Mouse (Mus musculus) heart, postnatal 10 days (tissue): ENCODE measurements around the gene Wee1. TPM values are rescaled to one million over a fixed set of nuclear protein-coding genes. Genes with fewer than 3 reads are reported as not detected.
"Not testable (repeated sequence)": the region's sequence is repeated elsewhere in the genome, so short reads cannot be mapped to it uniquely, and the experiment has no call there.

Experiments used
- DNase-seq, 2 experiments: peaks; one replicate each; pipeline ENCODE4 v3.0.0; 2021
- intact Hi-C: fragments of 180-260 bp; cut with DNase I; formaldehyde crosslinking; loops from one replicate; pipeline ENCODE4 v1.15.1; 2025
- total RNA-seq, 2 experiments: library from RNA; stranded (reverse); gene quantifications; 2 replicates each; pipeline ENCODE4 v1.2.3; 2021

Gene Wee1
- 10 to 100 TPM; 20.5 to 30.7 TPM for total RNA-seq

DNA sequence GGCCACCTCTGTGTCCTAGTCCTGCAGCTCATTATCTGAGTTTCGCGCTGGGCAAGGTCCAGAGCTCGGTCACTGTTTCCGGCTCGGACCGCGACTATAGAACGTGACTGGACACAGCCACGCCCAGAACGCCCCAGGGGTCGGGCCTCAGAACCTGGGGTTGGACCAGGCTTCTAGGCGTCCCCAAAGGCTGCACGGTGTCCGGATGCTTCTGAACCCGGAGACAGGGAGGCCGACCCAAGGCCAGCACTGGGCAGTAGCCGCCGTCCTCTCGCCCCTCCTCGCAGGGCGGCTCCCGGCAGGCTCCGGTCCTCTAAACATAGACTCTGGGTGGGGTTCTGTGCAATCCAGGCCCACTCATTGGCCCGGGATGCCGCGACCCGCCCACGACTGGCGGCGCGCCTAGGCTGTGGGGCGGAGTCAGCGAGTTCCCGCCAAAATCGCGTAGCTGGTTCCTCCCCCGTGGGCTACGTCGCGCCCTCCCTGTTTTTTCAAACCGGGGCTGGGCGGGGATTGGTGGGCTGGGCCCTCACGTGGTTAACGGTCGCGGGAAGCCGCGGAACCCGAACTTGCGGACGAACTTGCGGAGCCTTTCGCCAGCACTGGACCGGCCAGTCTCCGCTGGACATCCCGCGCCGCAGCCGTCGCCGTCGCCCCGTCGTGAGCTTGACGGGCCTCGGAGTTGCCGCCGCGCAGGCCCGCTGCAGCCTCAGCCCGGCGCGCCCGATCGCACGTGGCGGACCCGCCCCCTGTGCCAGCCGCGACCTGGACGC, at the start of gene Wee1:
Wee1 (plus strand) TSS at position 531 of the 773 bp plus-strand sequence.
- peak; percentile 100 for DNase-seq
- intact Hi-C loops = loop anchor here (2.0 to 5.0 kb wide), 2 partner anchors 39 to 59 kb away; no protein-coding TSS in a partner anchor

DNA sequence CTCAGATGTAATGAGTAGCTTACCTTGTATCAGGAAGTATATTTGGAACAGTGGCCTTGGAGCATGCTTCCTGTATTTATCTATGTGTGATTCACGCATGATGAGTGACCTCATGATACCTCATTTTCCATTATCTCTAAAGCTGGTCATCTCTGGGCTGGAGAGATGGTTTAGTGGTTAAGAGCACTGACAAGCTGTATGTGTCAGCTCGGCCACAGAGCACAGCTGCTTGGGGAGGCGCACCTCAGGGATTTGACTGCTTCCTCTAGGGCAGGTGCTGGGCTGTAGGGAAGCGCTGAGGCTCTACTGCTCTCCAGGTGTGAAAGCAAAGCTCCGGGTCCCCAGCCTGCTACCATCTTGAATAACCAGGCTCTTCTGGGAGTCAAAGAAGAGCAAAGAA, 43.7 kb upstream of the Wee1 start:
- DNase-seq = no peak
- intact Hi-C loops = no loop called here

DNA sequence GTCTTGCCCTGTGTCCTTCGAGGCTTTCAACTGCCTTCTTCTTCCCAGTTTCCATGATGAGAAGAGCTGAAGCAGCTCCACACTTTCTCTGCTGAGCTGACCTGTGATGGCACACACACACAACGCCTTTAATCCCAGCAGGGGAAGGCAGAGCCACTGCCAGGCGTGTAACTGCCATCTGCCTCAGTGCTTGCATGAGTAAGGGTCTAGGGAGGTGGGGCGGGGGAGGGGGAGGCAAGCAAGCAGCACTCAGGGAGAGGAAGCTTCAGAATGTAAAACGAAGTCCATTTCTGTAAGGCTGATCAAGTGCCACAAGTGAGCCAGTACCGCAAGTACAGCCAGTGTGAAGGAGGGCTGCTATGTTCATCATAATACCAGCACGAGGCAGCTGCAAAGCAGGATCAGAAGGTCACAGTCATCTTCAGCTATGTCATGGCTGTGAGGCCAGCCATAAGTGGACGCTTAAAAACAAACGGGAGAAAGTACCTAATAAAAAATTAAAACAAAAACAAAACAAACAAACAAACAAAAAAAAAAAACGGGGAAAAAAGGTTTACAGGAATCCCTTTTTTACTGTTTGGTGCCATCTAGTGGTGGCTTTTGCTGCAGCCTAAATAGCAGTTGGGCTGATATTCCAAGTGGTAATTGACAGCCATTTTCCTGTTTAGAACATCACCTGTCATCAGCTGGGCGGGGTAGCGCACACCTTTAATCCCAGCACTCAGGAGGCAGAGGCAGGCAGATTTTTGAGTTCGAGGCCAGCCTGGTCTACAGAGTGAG, 38.3 kb upstream of the Wee1 start:
- intact Hi-C loops = loop anchor here (5.0 to 10.0 kb wide), 2 partner anchors 39 to 379 kb away; partner anchors contain the start of genes Akip1, St5 and Wee1
- DNase-seq = peak; percentile 61 to 83

- intact Hi-C loops = loop anchor here (5.0 to 10.0 kb wide), 2 partner anchors 52 to 380 kb away; partner anchors contain the start of genes Akip1 and St5
Measured at GRCm38 (mm10) chr7:110085217-110085616, 36.6 kb upstream of the Wee1 start.

DNA sequence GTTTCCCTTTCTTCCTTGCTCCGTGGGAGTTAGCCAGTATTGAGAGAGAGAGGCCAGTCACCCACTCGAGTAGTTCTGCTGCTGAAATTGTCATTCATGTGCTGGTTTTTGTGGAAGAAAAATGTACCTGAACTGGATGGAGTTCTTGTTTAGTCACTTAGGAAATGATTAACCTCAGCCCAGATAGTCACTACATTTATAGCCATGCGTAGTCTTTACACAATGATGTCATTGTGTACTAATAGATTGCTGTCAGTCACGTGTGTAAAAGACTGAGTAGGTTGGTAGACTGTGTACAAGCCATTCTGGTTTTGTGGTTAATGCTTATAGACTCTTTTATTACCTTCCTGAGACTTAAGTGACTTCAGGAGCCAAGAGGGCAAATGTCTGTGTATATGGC, 33.9 kb upstream of the Wee1 start:
- no peak for DNase-seq
- intact Hi-C loops = loop anchor here (5.0 to 10.0 kb wide), 2 partner anchors 49 to 383 kb away; partner anchors contain the start of genes Akip1 and St5

More at GRCm38 (mm10) chr7:110085217-110085616, 36.6 kb upstream of the Wee1 start:
- DNase-seq = no peak

- intact Hi-C loops = no loop called here
- no peak for DNase-seq
Measured at GRCm38 (mm10) chr7:110091670-110092069, 30.2 kb upstream of the Wee1 start.

DNA sequence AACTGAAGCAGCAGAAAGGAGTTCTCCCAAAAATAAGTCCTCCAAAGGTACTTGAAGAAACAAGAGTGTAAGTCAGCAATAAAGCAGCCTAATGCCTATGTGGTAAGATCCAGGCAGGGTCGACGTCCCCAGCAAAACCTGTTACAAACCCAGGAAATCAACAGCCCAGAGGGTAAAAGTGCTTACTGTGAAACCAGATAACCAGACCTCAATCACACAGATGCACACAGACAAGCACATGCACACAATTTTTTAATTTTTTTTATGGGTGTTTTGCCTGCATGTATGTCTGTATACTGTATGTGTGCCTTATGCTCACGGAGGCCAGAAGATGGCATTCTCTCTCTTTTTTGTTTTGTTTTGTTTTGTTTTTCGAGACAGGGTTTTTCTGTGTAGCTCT, 25.5 kb upstream of the Wee1 start:
- DNase-seq = no peak

GRCm38 (mm10) chr7:110097106-110097793, 24.6 kb upstream of the Wee1 start:
- intact Hi-C loops = loop anchor here (5.0 kb wide), 1 partner anchor 65 kb away; no protein-coding TSS in a partner anchor
- no peak for DNase-seq

More for the DNA sequence above, 25.5 kb upstream of the Wee1 start:
- intact Hi-C loops = loop anchor here (5.0 kb wide), 1 partner anchor 66 kb away; no protein-coding TSS in a partner anchor

DNA sequence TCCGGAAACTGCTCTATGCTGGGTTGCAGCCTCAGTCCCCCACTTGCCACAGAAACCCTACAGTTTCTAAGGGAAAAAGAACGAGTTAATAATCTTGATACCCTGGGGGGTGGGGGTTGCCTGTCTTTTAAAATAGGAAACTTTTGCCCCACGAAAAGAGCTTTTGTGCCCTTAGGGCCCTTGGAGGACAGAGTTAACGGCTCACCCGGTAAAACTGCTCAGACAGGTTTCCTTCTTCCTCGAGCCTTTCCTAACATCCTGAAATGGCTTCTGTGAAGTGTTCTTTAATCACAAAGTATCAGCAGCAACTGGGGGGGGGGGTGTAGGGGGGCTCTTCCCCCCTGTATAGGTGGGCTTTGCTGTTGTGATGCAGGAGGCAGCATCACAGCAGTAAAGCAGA, 21.0 kb upstream of the Wee1 start:
- DNase-seq = no peak
- intact Hi-C loops = no loop called here

GRCm38 (mm10) chr7:110101266-110101665, 20.6 kb upstream of the Wee1 start:
- intact Hi-C loops = no loop called here
- DNase-seq = no peak

- intact Hi-C loops = no loop called here
- DNase-seq = no peak
Measured at GRCm38 (mm10) chr7:110105041-110105440, 16.8 kb upstream of the Wee1 start.

- DNase-seq = no peak
- intact Hi-C loops = no loop called here
Measured at GRCm38 (mm10) chr7:110106633-110107032, 15.2 kb upstream of the Wee1 start.

- DNase-seq, intact Hi-C loops: not testable (repeated sequence)
Measured at GRCm38 (mm10) chr7:110108524-110108923, 13.3 kb upstream of the Wee1 start.

- peak; percentile 83 to 85 for DNase-seq
- intact Hi-C loops = no loop called here
Measured at GRCm38 (mm10) chr7:110108967-110109610, 12.8 kb upstream of the Wee1 start.

GRCm38 (mm10) chr7:110110061-110110656, 11.7 kb upstream of the Wee1 start:
- intact Hi-C loops = no loop called here
- DNase-seq = peak in 1 of 2 experiments; percentile 40

DNA sequence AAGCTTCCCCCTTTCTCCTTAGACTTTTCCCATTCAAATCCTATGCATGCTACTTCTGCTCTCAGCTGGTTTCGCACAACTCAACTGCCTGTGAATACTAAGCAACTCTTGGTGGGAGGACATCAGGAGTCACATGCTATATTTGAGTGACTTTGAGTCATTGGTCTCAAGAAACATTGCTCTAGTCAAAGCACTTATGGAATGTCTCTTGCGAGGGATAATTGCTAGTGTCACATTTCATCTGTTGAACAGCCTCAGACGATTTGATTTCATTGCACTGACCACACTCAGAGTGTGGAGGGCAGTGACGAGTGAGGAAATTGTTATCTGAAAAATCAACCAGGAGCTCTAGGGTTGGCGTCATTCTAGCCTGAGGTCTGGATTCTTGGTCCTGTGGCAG, 7.1 kb upstream of the Wee1 start:
- intact Hi-C loops = no loop called here

DNA sequence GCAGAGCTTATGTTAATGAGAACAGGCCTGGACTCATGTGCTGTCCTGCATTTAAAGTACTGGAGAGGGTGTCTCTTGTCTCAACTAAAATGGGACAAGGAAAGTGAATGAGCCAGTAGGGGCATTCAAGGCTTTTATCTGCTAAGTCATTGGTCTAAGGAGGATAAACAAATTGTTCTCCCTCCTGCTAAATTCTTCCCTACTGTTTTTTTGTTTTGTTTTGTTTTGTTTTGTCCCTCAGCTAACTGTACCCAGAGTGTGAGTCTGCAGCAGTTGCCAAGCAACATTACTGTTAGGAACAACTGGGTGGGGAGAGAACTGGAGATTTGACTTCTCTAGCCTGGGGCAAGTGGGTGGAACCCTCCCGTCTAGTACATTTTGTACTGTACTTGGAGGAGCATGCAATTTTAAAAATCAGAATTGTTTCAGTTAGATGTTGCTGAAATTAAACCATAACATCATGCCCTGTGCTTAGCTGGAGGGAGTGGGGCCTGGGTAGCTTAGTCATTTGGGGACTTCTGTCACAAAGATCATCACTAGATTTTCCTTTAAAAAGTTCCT, 5.0 kb upstream of the Wee1 start:
- intact Hi-C loops = no loop called here
- peak; percentile 64 to 76 for DNase-seq

More for the DNA sequence above, 7.1 kb upstream of the Wee1 start:
- DNase-seq = no peak

DNA sequence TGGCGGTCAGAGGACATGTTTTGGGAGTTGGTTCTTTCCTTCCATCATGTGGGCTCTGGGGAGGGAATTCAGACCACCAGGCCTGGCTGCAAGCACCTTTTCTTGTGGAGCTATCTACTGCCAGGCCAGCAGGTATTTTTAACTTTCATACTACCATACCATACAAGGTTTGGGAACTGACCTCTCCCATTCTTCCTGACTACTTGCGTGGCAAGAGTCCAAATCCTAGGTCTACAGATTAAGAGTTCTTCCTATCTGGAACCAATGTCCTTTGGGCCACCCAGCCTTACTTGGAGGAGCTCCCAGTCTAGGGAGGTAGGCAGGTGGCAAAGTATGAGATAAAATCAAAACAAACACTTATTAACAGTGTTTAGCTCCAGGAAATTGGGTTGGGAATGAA, 3.4 kb upstream of the Wee1 start:
- intact Hi-C loops = no loop called here
- peak; percentile 67 to 69 for DNase-seq

DNA sequence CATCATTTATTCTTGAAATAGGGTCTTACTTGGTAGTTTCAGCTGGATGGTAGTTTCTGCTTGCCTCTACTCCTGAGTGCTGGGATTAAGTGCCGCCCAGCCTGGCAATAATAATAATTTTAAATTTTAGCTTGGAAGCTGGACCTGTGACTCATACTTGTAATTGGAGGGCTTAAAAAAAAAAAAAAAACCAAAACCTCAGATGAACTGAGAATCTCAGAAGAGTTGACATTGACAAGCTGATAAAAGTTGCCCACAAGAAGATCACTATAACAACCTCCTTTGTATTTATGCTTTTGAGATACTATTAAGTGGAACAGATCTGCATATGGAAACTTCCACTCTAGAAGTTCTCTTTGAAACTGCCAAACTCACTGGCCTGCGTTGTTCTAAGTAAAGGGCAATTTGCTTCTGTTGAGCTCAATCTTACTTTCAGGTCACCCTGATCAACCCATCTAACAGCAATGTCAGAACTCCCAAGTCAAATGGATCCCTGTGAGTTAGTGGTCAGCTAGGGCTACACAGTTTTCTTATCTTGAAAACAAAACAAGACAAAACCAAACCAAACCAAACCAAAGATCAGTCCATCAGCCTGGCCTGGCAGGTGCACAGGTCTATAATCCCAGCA, 1.6 kb upstream of the Wee1 start:
- DNase-seq = no peak
- intact Hi-C loops = loop anchor here (5.0 kb wide), 1 partner anchor 38 kb away; no protein-coding TSS in a partner anchor
